Mouse (Mus musculus) ovary, postnatal 14 days (tissue): ENCODE data around the gene Olfr1255.

Experiments
- DNase-seq: peaks from one replicate; pipeline ENCODE4 v3.0.0; 2022; ENCODE audit warnings: low spot score

Gene Olfr1255

DNA sequence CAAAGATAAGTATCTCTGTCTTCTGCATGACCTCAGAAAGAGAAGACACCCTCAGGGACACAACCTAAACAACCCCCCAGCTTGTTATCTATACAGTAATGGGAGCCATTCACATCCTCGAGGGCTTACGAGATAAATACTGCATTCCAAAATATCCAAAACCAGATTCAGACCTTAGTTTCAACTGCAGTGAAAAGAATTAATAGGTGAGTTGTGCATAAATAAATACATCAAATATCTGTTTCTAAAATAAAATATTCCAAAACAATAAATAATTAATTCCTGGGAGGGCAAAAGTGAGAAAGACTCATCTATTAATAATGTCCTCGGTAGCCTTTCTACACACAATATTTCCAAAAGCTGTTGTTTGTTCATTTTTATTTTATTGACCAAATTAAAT is at the start of gene Olfr1255:
TSS of gene Olfr1255 (plus strand) at position 301 of the 400 bp plus-strand sequence.
- DNase-seq: no peak

DNA sequence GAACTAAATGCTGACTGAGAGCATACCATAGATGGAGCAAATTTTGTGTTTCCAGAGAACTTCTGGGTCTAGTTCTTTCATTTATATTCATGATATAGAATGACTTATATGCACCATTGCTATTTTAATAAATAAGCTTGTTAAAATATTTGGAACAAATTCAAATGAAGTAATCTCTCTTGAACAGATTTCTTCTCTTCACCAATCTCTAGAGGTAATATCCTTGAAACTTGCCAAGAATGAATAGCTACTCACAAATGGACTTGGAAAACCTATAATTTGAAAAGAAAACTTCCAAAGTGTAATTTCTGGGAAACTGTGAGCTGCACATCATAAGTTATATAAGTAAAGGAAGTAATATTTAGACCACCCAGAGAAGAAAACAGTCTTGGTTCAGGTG is 18.3 kb upstream of the Olfr1255 start, which contains the start of gene Olfr1254:
TSS of gene Olfr1254 (minus strand) at position 101 of the 400 bp plus-strand sequence.
- no peak for DNase-seq

DNA sequence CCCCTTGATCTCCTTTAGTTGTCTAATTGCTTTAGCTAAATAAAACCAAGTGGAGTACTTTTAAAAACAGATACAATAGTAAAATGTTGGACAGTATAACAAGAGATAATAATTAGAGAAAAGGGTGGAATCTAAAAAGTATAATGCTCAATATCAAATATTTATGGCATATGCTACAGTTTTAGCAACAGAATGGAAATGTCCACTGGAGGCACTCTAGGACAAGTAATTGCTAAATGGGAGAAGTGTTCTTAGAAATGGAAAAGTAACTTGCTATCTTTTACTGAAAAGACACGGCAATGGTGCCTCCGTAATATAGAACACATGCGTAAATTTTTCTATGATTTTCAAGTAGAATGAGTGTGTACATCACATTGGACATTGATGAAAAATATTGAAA is 12.3 kb upstream of the Olfr1255 start:
- DNase-seq: no peak

DNA sequence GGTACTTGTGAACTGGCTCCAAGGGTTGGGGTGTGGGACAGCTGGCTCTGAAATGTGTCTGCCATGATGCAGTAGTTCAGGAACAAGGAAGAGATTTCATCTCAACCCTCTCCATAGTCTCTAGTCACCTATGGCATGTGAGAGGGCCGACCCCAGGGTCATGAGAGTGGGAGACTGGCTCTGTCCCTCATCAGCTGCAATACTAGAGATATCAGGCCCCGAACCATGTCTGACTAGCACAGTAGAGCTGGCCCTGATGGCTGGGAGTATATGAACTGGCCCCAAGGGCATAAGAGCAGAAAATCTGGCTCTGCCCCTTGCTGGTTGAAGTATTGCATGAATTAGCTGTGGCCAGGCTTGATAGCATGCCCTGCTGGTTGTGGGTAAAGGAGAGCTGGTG is 1.1 kb upstream of the Olfr1255 start:
- no peak for DNase-seq

DNA sequence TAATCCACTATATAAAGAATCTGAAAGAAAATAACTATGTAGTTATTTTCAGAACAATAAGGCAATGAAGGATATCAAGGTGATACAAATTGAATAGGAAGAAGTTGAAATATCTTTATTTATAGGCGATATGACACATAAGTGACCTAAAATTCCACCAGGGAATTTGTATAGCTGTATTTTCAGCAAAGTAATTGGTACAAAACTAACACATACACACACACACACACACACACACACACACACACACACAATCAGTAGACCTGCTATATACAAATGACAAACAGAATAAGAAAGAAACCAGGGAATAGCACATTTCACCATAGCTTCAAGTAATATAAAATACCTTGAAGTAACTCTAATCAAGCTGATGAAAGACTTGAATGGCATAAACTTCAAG is 8.4 kb downstream of the Olfr1255 start:
- no peak for DNase-seq

DNA sequence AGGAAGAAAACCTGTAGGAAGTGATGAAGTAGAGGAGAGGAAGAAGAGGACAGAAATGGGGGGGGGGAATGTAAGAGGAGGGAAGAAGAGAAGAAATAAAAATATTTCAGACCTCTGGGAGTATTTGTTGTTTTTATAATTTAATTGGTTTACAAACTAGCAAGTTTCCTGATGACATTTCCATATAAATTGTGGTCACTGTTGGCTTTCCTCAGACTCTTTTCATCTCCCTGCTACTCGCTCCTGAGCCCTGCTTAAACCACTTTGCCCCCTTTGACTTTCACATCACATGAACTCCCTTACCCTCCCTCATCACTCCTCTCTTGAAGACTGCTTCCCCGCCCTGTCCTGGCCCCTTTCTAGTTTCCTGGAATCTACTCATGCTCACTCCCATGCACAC is 29.6 kb downstream of the Olfr1255 start, which contains the start of gene Olfr1256:
TSS of gene Olfr1256 (minus strand) at position 101 of the 400 bp plus-strand sequence.
- DNase-seq: no peak

DNA sequence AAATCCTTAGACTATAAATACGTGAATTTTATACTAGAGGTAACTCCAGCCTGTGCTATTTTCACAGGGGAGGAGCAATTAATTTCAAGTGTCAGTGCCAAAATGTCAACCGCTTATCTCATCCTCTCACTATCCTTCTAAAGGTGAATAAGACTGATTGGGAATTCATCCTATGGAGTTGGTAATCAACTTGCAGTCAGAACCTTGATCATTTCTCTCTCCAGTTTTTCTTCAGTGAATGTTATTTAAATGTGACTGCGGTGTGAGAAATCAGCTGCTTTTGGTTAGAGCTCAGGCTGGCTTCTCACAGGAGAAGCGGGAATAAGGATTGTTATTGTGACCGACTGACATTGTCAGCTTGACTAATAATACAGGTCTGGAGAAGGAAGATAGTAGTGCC is 36.3 kb downstream of the Olfr1255 start, which contains the start of gene Olfr48:
TSS of gene Olfr48 (minus strand) at position 101 of the 400 bp plus-strand sequence.
- no peak for DNase-seq

DNA sequence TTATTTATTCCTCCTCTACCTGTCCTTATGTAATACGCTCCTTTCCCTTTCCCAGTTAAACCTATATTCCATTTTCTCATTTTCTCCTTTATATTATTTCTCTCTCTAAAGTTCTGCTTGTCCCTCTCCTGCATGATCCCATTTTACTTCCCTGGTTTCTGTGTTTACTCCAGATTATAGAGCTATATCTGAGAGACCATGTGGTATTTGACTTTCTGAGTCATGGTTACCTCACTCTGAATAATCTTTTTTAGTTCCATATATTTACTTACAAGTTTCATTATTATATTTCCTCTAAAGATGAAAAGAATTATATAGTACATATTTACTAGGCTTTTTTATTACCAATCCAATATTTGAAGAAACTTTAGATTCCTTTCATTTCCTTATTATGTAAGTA is 37.4 kb downstream of the Olfr1255 start:
- no peak for DNase-seq
